Mouse (Mus musculus): Measurements from ENCODE around the gene Ss18l1.

DNA sequence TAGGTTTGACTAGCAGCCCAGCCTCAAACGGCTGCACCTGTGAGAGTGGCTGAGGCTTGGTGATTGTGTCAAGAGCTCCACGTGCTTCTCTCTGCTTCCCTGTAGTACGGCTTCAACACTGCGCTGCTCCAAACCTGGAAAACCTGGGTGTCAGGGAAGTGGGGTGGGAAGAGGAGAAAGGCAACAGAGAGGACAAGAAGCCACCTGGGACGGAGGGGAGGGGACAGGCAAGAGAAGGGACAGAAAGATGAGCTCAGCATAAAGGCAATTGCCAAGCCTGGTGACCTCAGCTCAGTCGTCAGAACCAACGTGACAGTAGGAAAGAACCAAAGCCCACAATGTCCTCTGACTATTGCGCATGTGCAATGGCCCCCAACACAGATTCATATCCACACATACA is 21.4 kb upstream of the Ss18l1 start:
- TF ChIP-seq CTCF (conservative IDR thresholded peaks at IDR 0.05; ENCODE audit: insufficient read depth, insufficient read length, low read depth, low read length) = no peak
- no peak for TF ChIP-seq POLR2A (IDR thresholded peaks at IDR 0.05; ENCODE audit: low read depth, low read length)

Measured in kidney, adult 2 months (tissue).